ENCODE assay signal across 27 mouse cellular contexts in the genomic region with DNA sequence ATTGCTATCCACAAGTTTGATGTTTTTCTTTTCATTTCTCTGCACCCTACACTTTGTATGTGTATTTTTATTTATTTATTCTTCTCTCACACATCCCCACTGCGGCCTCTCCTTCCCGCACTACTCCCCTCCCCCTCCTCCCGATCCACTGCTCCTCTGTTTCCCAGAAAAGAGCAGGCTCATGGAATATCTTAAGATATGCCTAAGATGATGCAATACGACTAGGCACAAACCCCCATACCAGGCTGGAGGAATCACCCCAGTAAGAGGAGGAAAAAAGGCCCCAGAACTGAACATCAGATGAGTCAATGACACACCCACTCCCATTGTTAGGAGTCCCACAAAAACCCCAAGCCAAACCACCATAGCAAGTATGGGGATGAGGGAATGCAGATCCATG. TPM values are rescaled to one million over a fixed set of nuclear protein-coding genes. Genes with fewer than 3 reads are reported as not detected.
DNase-seq lines count a peak whose midpoint lies in the region; ATAC-seq and TF ChIP-seq lines count a peak whose summit lies in the region.
"Had no signal": no experiment of that assay in that cellular context is flagged by ENCODE, and none has a peak within 500 bp of the region (broad histone marks: within the 10 kb centered on the region; RNA-seq: fewer than 3 reads in every experiment).

No protein-coding gene starts in this region.

- peaks cover 25% of the 10 kb centered on the region for H3K4me1 ChIP-seq in hindbrain, embryonic 14.5 days (replicated peaks; ENCODE audit: control insufficient read depth, insufficient read depth, low read length)
- H3K4me1 ChIP-seq in hindbrain, embryonic 11.5 days (replicated peaks; ENCODE audit: control insufficient read depth, insufficient read depth, low read length), result no peaks in the 10 kb centered on the region
- no peaks in the 10 kb centered on the region for H3K4me1 ChIP-seq in midbrain, postnatal 0 days (ENCODE audit: insufficient read depth, low read length)

- ATAC-seq in hindbrain, embryonic 14.5 days (ENCODE audit: low FRiP score), result no peak
- no peak for ATAC-seq in hindbrain, embryonic 11.5 days (ENCODE audit: low FRiP score)
- ATAC-seq in midbrain, postnatal 0 days (ENCODE audit: low FRiP score), result no peak
- ATAC-seq: CD4-positive, CD25-positive, alpha-beta regulatory T cell, adult 4 months; intestine, postnatal 0 days; liver, postnatal 0 days had no signal

- H3K27me3 ChIP-seq in hindbrain, embryonic 14.5 days (ENCODE audit: control insufficient read depth, insufficient read depth, low read length), result no peaks in the 10 kb centered on the region
- no peaks in the 10 kb centered on the region for H3K27me3 ChIP-seq in hindbrain, embryonic 11.5 days (ENCODE audit: control insufficient read depth, insufficient read depth, low read length)
- H3K27me3 ChIP-seq in midbrain, postnatal 0 days (ENCODE audit: insufficient read depth, low read length), result no peaks in the 10 kb centered on the region
- H3K27me3 ChIP-seq: heart, embryonic 12.5 days; limb, embryonic 12.5 days; neural tube, embryonic 12.5 days had no signal

- peak; percentile 3 to 6 for DNase-seq in cerebellum, postnatal 10 days
- DNase-seq in cerebellum, adult 18-20 months, result no peak
- no peak for DNase-seq in hindbrain, embryonic 14.5 days (ENCODE audit: low spot score)
- no peak for DNase-seq in hindbrain, embryonic 11.5 days (ENCODE audit: low spot score)
- peak; percentile 12 for DNase-seq in 3T3-L1 (ENCODE audit: low read depth, low spot score)
- DNase-seq in midbrain, postnatal 0 days (ENCODE audit: low spot score), result no peak
- DNase-seq in adipocyte (ENCODE audit: low spot score), result no peak
- DNase-seq: adrenal gland, postnatal 36 days; cerebellum, adult 11 months; cerebellum, postnatal 14 days; gastrocnemius, postnatal 14 days; heart, adult 18-20 months; heart, postnatal 10 days; kidney, postnatal 4 days; liver, postnatal 0 days; lung, postnatal 14 days; right cerebral cortex, adult 18-20 months; right cerebral cortex, postnatal 4 days; thymus, postnatal 14 days had no signal

- no peaks in the 10 kb centered on the region for H3K9me3 ChIP-seq in hindbrain, embryonic 14.5 days (ENCODE audit: control insufficient read depth, low read length)
- H3K9me3 ChIP-seq in hindbrain, embryonic 11.5 days (ENCODE audit: control insufficient read depth, low read length), result no peaks in the 10 kb centered on the region
- no peaks in the 10 kb centered on the region for H3K9me3 ChIP-seq in midbrain, postnatal 0 days (ENCODE audit: low read length)
- H3K9me3 ChIP-seq: heart, embryonic 12.5 days; kidney, embryonic 15.5 days; limb, embryonic 12.5 days; neural tube, embryonic 12.5 days had no signal

- H3K4me2 ChIP-seq in hindbrain, embryonic 14.5 days (replicated peaks), result no peak overlapping the region
- H3K4me2 ChIP-seq in hindbrain, embryonic 11.5 days (replicated peaks; ENCODE audit: low read depth, low read length), result no peak overlapping the region
- H3K4me2 ChIP-seq in midbrain, postnatal 0 days (ENCODE audit: low read depth, low read length, poor library complexity, severe bottlenecking), result no peak overlapping the region
- H3K4me2 ChIP-seq: heart, embryonic 12.5 days; limb, embryonic 12.5 days; liver, embryonic 11.5 days had no signal

- no peak overlapping the region for H3K4me3 ChIP-seq in hindbrain, embryonic 14.5 days (replicated peaks; ENCODE audit: low read length)
- H3K4me3 ChIP-seq in hindbrain, embryonic 11.5 days (ENCODE audit: low read depth, low read length), result no peak overlapping the region
- no peak overlapping the region for H3K4me3 ChIP-seq in midbrain, postnatal 0 days (ENCODE audit: low read depth, low read length)
- H3K4me3 ChIP-seq: heart, embryonic 12.5 days; kidney, embryonic 15.5 days; limb, embryonic 12.5 days; neural tube, embryonic 12.5 days had no signal

- H3K36me3 ChIP-seq in hindbrain, embryonic 14.5 days (replicated peaks; ENCODE audit: control insufficient read depth, insufficient read depth), result peaks cover 7% of the 10 kb centered on the region; the same call in 1 of the 2 replicates
- H3K36me3 ChIP-seq in hindbrain, embryonic 11.5 days (ENCODE audit: control insufficient read depth, insufficient read depth, low read length), result no peaks in the 10 kb centered on the region
- H3K36me3 ChIP-seq in midbrain, postnatal 0 days (ENCODE audit: insufficient read depth, low read length), result no peaks in the 10 kb centered on the region
- H3K36me3 ChIP-seq: heart, embryonic 12.5 days; kidney, embryonic 15.5 days; neural tube, embryonic 12.5 days had no signal

- H3K27ac ChIP-seq in hindbrain, embryonic 14.5 days, result peak overlapping the region; percentile 56
- H3K27ac ChIP-seq in hindbrain, embryonic 11.5 days (ENCODE audit: low read depth, low read length), result no peak overlapping the region
- peak overlapping the region; percentile 32; the same call in 1 of the 2 replicates for H3K27ac ChIP-seq in midbrain, postnatal 0 days (ENCODE audit: low read depth, low read length)
- H3K27ac ChIP-seq: kidney, embryonic 15.5 days; limb, embryonic 12.5 days; neural tube, embryonic 12.5 days had no signal

- no peak overlapping the region for H3K9ac ChIP-seq in hindbrain, embryonic 14.5 days
- H3K9ac ChIP-seq in hindbrain, embryonic 11.5 days (ENCODE audit: low read depth, low read length), result no peak overlapping the region
- no peak overlapping the region for H3K9ac ChIP-seq in midbrain, postnatal 0 days (replicated peaks; ENCODE audit: low read length, poor library complexity, severe bottlenecking)
- H3K9ac ChIP-seq: heart, embryonic 12.5 days; kidney, embryonic 15.5 days; limb, embryonic 12.5 days; liver, postnatal 0 days; neural tube, embryonic 12.5 days had no signal

- TF ChIP-seq CTCF in midbrain, postnatal 0 days (IDR thresholded peaks at IDR 0.05), result no peak

- 71% methylated on average over 4 of the region's 4 CpGs for whole genome bisulfite sequencing in hindbrain, embryonic 14.5 days
- WGBS in hindbrain, embryonic 11.5 days, result 77% methylated on average over 4 of the region's 4 CpGs
- WGBS in midbrain, postnatal 0 days, result 51% methylated on average over 4 of the region's 4 CpGs

RNA-seq across cellular contexts. Expression of a gene that starts 1.4 kb away (rescaled TPM):
- 52.5 and 55.6 TPM in 2 replicates for polyA plus RNA-seq in hindbrain, embryonic 14.5 days (2014; fragmentation: Nextera tagmentation; extraction: Ambion mirVana)
- polyA plus RNA-seq in hindbrain, embryonic 11.5 days (2014; fragmentation: Nextera tagmentation; extraction: Ambion mirVana), result 32.4 and 32.6 TPM in 2 replicates
- 20.1 and 28.5 TPM in 2 replicates for total RNA-seq in midbrain, postnatal 0 days (2014; rRNA removed)
- 47.3 and 48.6 TPM in 2 replicates for polyA plus RNA-seq in midbrain, postnatal 0 days (2015; fragmentation: Nextera tagmentation; extraction: Ambion mirVana)
- total RNA-seq: heart, adult 18-20 months; megakaryocyte progenitor cell, adult 5-6 weeks had no signal
- polyA plus RNA-seq: CD4-positive, CD25-positive, alpha-beta regulatory T cell, adult 4 months had no signal

Comparison
In these comparisons a context has a peak if more than half of its experiments do, and no peak if none do; other contexts are left out.
1. DNase-seq: peak in cerebellum, postnatal 10 days (2 of 2) and 3T3-L1 (single experiment); none in cerebellum, adult 18-20 months (0 of 2), hindbrain, embryonic 14.5 days (single experiment), hindbrain, embryonic 11.5 days (single experiment), midbrain, postnatal 0 days (single experiment) and adipocyte (single experiment).